Mouse (Mus musculus): ENCODE results near the gene Col27a1.

The Col27a1 gene

DNA sequence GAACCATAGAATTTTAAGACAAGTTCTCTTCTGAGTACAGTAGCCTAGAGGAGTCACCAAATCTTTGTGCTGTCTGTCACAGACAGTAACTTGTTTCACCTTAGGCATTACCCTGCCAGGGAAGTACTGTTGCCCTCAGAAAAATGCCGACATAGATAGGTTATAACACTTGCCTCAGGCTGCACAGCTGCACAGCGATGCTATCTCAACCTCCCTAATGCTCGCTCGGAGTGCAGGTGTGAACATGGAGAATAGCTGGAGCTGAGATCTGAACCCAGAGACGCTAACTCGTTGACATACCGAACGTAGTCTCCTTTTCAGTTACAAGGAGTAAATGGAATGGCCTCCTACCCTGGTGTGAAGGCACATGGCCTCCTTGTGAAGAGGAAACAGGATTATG lies 84.4 kb downstream of the Col27a1 start:
- intact Hi-C loops (cut with DNase I): no loop called here

DNA sequence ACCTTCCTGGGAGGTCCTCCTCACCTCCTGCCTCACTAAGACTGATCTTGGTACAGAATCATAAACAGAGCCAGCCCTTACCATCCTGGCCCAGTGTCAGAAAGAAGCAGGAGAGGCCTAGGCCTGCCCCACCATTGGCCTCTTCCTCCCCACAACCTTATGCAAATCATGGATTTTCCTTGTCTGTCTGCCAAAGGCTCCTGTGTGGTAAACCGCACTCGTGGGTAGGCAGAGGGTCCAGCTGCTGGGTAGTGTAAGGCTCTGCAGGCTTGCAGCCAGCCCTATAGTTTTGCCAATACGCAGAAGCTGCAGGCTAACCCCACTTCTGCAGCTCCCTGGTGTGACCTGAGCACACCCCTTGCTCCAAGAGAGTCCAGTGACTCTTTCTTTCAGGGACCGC lies 88.8 kb downstream of the Col27a1 start:
- intact Hi-C loops (cut with DNase I): no loop called here

DNA sequence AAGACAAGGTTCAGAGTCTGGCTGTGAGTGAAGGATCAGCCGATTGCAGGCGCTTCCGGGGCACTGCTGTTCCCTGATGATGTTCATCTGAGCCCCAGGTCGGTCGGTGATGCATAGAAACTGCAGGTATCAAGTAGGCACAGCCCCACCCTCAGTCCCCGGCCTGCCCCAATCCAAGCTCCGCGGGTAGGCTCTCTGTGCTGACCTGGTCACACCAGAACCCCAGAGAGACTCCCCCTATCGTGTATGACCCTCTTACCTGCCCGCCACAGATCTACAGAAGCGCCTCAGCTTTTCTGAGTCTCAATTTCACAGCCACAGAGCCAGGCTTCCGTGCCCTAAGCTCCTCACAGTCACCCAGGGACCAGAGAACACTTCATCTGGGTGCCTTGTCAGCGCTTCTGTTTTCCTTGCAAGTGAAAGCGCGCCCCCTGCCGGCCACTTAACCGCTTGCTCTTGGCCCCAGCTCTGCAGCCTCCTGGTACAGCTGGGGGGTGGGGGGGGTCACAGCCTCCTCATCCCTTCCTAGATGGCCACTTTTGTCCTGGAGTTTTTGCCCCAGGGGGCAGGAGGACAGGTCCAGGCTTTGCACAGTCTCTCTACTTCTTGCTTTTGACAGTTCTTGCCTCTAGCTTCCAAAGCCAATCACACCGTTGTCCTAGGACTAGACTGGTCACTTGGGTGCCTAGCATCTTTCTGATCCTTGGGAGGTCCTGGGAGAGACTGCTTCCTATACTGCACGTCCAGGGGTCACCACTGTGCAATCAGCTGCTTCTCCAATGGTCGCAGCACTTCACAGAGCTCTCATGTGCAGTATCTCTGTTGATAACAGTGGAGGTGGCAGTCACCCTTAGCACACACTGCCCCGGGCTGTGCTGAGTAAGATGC lies 93.6 kb downstream of the Col27a1 start:
- intact Hi-C loops (cut with DNase I): loop anchor here (1.0 to 5.0 kb wide), 2 partner anchors 90 to 145 kb away; no protein-coding TSS in a partner anchor

DNA sequence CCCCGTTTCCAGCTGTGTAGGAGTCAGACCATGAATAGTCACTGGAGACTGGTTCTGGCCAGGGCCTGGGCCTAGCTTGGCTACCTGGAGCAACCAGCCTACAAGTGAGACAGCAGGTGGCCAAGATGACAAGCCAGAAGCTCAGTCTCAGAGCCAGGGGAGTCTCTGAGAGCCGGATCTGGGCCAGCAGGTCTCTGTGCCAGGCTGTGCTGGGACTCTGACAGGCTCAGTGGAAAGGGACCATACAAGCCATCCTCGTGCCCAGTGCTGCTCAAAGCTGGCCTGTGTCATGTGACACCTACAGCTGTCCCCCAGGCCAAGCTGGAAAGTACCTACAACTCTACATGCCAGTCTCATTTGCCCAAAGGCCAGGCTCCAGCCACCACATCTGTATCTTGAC lies 94.5 kb downstream of the Col27a1 start:
- intact Hi-C loops (cut with DNase I): loop anchor here (5.0 kb wide), 1 partner anchor 146 kb away; no protein-coding TSS in a partner anchor

DNA sequence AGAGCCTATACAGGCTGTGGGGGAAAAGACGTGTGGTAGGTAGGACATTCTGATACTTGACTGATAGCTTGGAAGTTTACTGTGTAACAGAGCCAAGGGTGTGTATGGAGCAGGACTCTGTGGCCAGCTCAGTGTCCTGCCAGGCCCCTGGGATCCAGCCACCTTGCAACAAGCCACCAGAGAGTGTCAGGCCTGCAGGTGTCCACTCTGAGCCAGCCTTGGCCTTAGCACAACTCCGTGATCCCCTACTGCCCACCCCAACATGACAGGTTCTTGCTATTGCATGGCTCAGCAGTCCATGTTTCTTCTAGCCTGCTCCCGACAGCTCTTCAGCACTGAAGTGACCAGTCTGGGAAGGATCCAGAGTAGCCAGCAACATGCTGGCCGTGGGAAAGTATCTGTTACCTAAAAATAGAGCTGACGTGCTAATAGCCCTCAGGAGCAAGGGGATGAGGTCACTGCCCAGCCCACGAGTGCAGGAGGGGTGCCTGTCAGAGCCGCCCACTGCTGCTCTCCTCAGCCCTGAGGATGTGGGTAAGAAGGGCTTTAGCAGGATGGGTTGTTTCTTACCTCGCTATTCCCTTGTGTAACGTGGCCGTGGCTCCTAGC lies 96.5 kb downstream of the Col27a1 start:
- intact Hi-C loops (cut with DNase I): no loop called here

DNA sequence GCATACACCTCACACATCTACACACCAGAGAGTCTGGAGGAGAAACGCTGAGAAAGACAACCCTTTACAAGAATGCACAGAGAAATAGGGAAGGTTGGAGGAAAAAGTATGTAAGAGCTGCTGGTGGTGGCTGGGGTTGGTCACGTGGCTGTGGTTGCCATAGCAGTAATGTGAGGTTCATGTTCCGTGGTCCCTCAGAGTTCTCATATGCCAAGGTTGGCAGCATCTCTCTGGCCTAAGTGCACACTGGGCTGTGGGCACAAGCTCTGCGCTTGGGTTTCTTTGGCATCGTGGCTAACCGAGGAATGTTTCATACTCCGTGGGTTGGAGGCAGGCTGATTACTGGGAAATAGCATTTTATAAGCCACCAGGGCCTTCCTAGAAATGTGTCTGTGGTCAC lies 97.6 kb downstream of the Col27a1 start:
- intact Hi-C loops (cut with DNase I): no loop called here

DNA sequence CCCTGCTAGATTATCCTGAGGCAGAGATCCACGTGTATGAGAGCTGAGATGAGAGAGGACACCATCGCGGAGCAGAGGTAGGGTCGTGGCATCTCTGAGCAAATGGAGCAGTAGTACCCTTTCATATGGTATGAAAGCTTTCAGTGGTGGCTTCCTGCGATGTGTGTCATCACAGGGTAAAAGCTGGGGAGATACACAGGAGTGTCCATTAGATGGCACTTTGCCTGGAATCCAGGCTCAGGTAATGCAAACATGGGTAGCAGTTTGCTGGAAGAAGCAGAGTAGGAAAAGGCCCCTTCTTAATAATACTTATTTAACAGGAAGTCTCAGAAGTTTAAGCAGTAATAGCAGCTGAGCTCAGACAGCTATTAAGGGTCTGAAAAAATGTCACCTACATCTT lies 100.3 kb downstream of the Col27a1 start:
- intact Hi-C loops (cut with DNase I): no loop called here

DNA sequence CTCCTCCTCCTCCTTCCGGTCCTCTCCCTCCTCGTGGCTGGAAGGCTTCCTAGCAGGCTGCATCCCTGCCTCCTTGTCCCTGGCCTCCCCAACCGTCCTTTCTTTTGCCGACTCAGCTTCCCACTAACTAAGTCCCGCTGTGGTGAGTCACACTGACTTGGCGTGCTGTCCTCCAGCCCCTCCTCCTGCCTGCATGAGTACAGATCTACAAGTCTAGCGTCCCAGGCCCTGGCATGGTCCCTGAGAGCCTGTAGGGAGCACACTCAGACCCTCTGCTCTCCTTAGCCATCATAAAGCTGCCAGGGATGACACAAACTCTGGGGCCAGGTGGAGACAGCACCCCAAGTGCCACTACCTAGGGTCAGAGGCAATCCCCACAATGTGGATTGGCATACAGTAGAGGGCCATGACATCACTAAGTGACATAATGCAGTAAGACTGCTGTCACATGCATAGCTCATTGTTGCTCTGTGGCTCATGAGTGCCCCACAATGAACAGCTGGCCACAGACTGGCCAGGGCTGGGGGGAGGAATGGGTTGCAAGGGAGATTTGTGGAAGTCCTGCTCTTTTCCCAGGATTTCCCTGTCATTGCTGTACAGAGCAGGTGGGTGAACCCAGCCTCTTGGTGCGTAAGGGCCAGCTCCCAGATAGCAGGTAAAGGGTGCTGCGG lies 102.4 kb downstream of the Col27a1 start:
- intact Hi-C loops (cut with DNase I): loop anchor here (5.0 kb wide), 1 partner anchor 134 kb away; no protein-coding TSS in a partner anchor

DNA sequence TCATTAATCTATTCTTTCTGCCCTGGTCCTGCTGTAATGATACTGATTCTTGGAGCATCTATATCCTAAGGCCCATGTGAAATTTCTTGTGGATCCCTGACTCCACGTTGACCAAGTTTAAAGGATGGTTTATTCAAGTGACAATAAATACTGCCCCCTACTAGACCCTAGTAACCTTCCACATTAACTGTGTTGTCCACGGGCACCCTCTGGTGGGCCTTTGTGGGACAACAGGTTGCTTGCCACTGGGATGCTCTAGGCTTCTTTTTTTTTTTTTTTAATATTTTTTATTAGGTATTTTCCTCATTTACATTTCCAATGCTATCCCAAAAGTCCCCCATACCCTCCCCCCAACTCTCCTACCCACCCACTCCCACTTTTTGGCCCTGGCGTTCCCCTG lies 105.8 kb downstream of the Col27a1 start:
- intact Hi-C loops (cut with DNase I): loop anchor here (5.0 kb wide), 1 partner anchor 137 kb away; no protein-coding TSS in a partner anchor

DNA sequence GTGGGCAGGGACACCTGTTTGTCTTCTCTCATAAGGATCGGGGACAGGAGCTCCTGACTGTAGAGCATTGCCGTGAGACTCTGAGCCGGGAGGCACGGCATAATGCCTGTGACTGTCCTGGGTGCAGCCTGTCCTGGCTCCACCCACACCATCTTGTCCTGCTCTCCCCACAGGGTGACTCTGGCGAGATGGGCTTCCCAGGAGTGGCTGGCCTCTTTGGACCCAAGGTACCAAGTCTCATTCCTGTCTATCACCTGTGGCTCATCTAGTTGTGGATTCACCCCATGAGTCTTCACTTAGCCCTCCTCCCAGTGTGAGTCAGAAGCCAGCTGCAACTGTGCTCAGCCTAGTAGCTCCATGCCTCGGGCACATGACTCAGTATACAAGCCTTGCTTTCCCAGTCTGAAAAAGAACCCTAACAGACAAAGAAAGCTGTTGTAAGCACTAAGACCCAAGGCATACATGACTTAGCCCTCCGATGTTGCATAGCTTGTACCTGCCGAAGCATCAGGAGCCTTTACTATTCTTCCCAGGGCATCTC lies 109.5 kb downstream of the Col27a1 start:
- intact Hi-C loops (cut with DNase I): no loop called here

DNA sequence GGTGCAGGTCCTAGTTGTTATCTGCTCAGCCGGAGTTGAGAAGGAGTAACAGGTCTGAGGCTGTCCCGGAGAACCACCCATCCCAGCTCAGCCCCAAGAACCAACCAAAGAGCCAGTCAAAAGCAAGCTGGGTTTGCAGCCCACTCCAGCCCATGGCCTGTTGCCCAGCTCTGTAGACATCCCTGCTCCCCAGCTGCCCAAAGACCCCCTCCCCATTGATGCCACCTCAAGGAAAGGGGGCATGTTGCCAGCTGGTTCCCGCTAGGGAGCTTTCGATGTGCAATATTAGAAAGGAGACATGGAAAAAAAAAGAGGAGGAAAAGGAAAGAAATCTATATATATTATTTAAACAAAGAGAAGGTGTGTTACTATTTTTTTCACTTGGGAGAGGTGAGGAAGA lies 119.6 kb downstream of the Col27a1 start:
- intact Hi-C loops (cut with DNase I): no loop called here

DNA sequence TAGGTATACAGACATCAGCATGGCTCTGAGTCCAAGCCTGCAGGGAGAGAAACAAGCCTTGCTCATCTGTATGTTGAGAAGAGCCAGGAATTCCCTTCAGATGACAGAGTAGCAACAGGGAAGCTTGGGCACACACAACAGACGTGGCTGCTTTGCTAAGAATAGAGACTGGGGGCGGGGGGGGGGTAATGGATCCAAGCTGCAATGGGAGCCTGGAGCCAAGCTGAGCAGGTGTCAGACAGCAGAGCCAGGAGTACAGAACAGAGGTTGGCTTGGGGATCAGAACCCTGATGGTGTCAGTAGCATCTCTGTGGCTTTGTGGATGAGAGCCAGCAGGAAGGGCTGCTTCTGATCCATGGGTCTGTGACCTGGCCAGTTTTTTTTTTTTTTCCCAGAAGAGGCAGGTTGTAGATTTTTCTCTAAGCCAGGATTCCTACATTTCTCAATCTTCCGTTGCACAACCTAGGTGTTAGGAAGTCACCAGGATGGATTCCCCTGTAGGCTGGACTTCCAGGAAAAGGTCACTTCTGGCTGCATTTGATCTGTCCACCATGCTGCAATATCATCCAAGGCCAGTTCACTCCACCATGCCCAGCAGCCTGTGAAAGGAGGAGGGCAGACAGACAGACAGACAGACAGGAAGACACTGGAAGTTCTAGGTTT lies 124.7 kb downstream of the Col27a1 start:
- intact Hi-C loops (cut with DNase I): no loop called here

DNA sequence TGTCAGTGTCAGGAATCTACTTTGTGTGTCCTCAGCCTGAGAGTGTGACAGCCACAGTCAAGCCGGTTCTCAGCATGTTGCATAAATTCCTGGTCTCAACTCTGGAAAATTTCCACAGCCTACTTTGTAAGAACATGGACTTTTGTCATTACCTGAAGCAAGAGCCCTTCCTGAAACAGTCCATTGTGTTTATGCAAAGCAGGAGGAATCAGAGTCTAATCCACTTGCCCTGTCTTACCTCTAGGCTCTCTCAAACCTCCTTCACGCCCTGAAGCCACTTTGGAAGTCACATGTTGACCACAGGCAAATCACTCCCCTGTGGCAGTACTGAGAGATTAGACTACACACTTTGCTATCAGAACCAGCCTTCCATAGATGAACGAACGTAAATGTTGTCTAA lies 128.7 kb downstream of the Col27a1 start:
- intact Hi-C loops (cut with DNase I): no loop called here

DNA sequence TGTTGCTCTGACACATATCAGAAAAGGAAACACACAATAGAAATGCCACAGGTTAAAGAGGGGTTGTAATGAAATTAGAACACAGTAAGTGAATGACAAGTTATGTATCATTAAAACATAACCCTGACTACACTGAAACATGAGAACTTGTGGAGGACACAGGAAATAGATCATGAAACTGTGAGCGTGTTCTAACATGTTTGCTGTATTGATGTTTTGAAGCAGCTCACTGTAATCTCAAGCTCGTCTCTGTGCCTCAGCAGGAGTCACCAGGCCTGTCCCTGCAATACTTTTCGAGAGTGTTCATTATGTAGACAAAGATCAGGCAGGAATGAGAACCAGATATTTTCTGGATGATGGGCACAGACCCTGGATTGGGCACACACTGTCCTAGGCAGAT lies 129.8 kb downstream of the Col27a1 start:
- intact Hi-C loops (cut with DNase I): no loop called here

DNA sequence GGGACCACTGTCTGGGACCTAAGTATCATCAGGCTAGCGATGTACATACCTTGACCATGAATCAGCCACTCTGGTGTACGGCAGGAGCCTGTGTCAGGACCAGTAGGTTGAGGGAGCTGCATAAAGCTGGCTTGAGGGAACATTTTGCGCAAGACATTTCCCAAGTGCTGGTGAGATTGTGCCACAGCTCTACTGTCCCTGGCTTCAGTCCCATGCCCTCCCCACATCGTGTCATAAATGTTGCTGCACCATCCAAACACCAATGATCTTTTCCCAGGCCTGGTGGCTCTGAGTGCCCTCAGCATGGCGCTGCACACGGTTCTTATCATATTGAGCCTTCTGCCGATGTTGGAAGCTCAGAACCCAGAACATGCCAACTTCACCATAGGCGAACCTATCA lies 130.5 kb downstream of the Col27a1 start, which contains the start of gene Orm1:
Orm1 (plus strand) TSS at position 266 of the 400 bp plus-strand sequence.
- intact Hi-C loops (cut with DNase I): no loop called here

DNA sequence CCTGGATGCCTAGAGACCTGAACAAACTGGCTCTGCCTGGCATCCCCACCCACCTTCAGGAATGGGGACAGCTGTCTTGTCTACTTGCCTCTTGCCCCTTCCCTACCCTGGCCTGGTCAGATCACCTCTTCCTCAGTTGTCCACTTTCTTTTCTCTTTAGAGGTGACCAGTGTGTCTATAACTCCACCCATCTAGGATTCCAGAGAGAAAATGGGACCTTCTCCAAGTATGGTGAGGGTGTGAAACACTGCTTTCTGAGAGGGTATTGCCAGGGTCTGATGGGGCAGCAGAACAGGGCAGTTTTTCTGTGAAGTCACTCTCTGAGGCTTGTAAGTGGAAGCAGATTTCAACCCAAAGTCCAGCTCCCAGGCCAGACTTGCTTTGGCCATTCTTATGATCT lies 131.5 kb downstream of the Col27a1 start:
- intact Hi-C loops (cut with DNase I): no loop called here

DNA sequence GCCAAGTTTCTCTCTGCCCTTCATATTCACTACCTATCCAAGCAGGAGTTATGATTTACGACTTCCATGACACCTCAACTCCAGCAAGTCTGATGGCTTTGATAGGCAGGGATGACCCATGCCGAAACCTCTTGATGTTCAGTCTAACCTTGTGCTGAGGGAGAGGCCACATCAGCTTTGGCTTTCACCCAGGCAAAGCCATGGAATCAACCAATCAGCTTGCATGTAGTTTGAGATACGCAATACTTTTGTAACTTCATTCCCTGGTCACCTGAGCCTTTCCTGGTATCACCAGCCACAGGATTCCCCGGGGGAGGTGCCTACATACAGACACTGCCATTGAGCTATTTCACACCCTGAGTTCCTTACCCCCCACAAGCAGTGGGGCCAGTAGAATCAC lies 132.9 kb downstream of the Col27a1 start:
- intact Hi-C loops (cut with DNase I): no loop called here

DNA sequence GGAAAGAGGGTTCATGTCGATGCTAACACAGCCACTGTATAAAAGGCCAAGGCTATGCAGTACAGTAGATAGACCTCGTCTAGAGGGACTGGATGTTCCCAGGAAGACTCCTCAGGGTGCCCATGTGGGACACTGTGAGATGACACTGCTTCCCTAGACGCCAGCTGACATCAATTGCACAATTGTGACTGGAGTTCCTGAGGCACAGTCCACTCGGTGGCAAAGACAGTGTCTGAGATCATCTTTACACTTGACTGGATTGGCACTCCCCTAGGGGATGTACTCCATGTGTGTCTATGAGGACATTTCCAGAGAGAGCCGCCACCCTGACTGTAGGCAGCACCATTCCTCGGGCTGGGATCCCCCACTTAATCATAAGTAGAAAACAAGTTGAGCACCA lies 134.7 kb downstream of the Col27a1 start:
- intact Hi-C loops (cut with DNase I): no loop called here

DNA sequence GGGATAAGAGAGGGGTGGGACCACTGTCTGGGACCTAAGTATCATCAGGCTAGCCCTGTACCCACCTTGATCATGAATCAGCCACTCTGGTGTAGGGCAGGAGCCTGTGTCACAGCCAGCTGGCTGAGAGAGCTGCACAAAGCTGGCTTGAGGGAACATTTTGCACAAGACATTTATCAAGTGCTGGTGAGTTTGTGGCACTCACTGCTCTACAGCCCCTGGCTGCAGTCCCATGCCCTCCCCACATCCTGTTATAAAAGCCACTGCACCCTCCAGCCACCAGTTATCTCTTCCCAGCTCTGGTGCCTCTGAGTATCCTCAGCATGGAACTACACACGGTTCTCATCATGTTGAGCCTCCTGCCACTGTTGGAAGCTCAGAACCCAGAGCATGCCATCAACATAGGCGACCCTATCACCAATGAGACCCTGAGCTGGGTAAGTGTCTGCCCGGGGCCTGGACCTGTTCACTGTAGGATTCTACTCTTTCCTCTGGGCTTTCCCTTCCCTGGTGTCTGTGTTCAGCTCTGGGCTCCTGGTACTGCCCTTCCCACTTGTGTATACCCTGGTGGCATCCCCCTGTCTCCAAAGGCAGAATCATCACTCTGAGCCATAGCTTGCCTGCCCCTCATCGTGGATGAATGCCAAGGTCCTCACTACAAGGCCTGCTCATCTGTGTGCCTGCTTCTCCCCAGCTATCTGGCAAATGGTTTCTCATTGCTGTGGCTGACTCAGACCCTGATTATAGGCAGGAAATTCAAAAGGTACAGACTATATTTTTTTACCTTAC lies 142.3 kb downstream of the Col27a1 start, which contains the start of gene Orm3:
Orm3 (plus strand) TSS at position 286 of the 789 bp plus-strand sequence.
- intact Hi-C loops (cut with DNase I): no loop called here

DNA sequence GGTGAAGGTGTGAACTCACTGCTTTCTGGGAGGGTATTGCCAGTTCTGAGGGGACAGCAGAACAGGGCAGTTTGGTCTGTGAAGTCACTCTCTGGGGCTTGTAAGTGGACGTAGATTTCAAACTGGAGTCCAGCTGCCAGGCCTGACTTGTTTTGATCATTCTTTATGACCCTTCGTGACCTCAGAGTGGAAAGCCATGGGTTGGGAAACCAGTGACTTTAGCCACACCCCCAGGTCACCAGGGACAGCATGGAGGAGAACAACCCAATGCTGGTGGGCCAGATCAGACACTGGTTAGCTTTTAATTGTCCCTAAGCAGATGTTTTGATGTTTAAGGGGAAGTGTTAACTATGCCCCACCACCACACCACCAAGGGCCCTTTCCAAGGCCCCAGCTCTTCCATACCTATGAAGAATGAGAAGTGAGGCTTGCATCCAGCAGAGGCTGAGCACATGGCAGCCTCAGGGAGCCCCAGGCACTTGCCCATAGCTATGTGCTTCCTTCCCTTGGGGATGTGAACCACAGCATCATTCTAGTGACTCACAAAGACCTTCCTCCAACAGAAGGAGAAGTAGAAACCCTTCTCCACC lies 143.3 kb downstream of the Col27a1 start:
- intact Hi-C loops (cut with DNase I): no loop called here
